Mouse (Mus musculus): ENCODE results near the gene Rnf169. TPM values are rescaled to one million over a fixed set of nuclear protein-coding genes. Genes with fewer than 3 reads are reported as not detected.
"Not testable (repeated sequence)": the region's sequence is repeated elsewhere in the genome, so short reads cannot be mapped to it uniquely, and the experiment has no call there.

Gene Rnf169
- polyA plus RNA-seq, 1 experiment from 2014 or later: 1.6 TPM

DNA sequence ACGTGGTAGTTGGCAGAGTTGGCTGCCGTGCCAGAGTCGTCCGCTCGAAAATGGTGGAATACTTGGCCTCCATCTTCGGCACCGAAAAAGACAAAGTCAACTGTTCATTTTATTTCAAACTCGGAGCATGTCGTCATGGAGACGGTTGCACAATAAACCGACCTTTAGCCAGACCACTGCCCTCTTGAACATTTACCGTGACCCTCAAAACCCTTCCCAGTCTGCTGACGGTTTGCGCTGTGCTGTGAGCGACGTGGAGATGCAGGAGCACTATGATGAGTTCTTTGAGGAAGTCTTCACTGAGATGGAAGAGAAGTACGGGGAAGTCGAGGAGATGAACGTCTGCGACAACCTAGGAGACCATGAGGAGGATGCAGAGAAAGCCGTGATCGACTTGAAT is 35.2 kb downstream of the Rnf169 start:
- H3K9ac ChIP-seq; ATAC-seq (ENCODE audit: insufficient read depth); H3K4me3 ChIP-seq (replicated peaks); H3K27me3 ChIP-seq; H3K4me2 ChIP-seq; H3K4me1 ChIP-seq (replicated peaks); H3K9me3 ChIP-seq (replicated peaks); H3K27ac ChIP-seq (replicated peaks): not testable (repeated sequence)
- peaks cover 72% of the 10 kb centered on the region for H3K36me3 ChIP-seq (replicated peaks)
- WGBS (ENCODE audit: insufficient replicate concordance): 81% methylated on average over 22 of the region's 22 CpGs

DNA sequence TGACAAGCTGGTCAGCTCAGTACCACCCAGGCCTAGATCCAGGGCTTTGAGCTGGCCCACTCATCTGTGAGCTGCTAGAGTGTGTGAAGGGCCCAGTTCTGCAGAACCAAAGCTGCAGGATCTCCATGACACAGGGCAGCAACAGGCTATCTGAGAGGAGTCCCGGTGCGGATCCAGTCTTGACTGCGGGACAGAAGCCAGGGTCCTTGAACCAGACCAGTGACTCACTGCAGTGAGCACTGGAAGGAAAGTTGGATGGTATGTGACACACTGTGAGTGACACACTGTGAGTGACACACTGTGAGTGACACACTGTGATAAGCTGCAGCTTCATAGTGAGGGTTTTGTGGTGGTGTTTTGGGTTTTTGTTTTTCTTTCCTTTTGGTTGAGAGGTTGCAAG is 35.7 kb downstream of the Rnf169 start:
- Histone ChIP-seq H3K4me3 (replicated peaks) (no peak overlapping the region), H3K4me2 (no peak overlapping the region), H3K9me3 (replicated peaks) (no peaks in the 10 kb centered on the region), H3K36me3 (replicated peaks) (peaks cover 73% of the 10 kb centered on the region), H3K27me3 (no peaks in the 10 kb centered on the region), H3K4me1 (replicated peaks) (no peaks in the 10 kb centered on the region), H3K9ac (no peak overlapping the region), H3K27ac (replicated peaks) (no peak overlapping the region)
- ATAC-seq (ENCODE audit: insufficient read depth): no peak
- WGBS (ENCODE audit: insufficient replicate concordance): 92% methylated on average over 3 of the region's 3 CpGs

GRCm38 (mm10) chr7:99940669-99941068 is 39.6 kb downstream of the Rnf169 start:
- no peak overlapping the region for H3K27ac ChIP-seq (replicated peaks)
- H3K9ac ChIP-seq: no peak overlapping the region
- no peaks in the 10 kb centered on the region for H3K9me3 ChIP-seq (replicated peaks)
- no peak overlapping the region for H3K4me3 ChIP-seq (replicated peaks)
- H3K4me1 ChIP-seq (replicated peaks): no peaks in the 10 kb centered on the region
- WGBS (ENCODE audit: insufficient replicate concordance): 90% methylated on average over 1 of the region's 1 CpGs
- peaks cover 61% of the 10 kb centered on the region for H3K36me3 ChIP-seq (replicated peaks)
- no peak overlapping the region for H3K4me2 ChIP-seq
- ATAC-seq (ENCODE audit: insufficient read depth): no peak
- no peaks in the 10 kb centered on the region for H3K27me3 ChIP-seq

DNA sequence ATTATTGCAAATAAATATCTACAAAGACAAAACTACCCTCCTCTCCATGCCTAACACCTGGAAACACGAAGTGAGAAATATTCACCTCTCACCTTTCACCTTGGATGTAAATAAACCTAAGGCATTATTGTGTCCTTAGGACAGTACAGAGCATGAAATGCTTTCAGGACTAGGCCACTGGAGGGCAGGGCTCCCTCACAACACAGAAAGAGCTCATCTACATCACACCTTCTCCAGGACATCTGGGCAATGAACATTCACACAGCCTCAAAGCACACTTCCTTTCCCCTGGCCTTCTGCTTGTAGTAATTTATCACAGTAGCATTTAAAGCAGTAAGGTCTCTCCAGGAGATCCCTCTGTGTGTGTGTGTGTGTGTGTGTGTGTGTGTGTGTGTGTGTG is 44.5 kb downstream of the Rnf169 start:
- Histone ChIP-seq H3K4me1 (replicated peaks) (no peaks in the 10 kb centered on the region), H3K4me3 (replicated peaks) (no peak overlapping the region), H3K27ac (replicated peaks) (no peak overlapping the region), H3K27me3 (no peaks in the 10 kb centered on the region), H3K9me3 (replicated peaks) (no peaks in the 10 kb centered on the region), H3K9ac (no peak overlapping the region), H3K36me3 (replicated peaks) (peaks cover 43% of the 10 kb centered on the region), H3K4me2 (no peak overlapping the region)
- ATAC-seq (ENCODE audit: insufficient read depth): no peak
- WGBS (ENCODE audit: insufficient replicate concordance): 65% methylated on average over 1 of the region's 1 CpGs

- Histone ChIP-seq H3K27ac (replicated peaks) (no peak overlapping the region), H3K4me3 (replicated peaks) (no peak overlapping the region), H3K4me1 (replicated peaks) (no peaks in the 10 kb centered on the region), H3K27me3 (no peaks in the 10 kb centered on the region), H3K9me3 (replicated peaks) (no peaks in the 10 kb centered on the region), H3K9ac (no peak overlapping the region), H3K36me3 (replicated peaks) (peaks cover 53% of the 10 kb centered on the region), H3K4me2 (no peak overlapping the region)
- 70% methylated on average over 10 of the region's 10 CpGs for WGBS (ENCODE audit: insufficient replicate concordance)
- no peak for ATAC-seq (ENCODE audit: insufficient read depth)
Measured at GRCm38 (mm10) chr7:99926916-99927714, 53.1 kb downstream of the Rnf169 start.

- no peak for ATAC-seq (ENCODE audit: insufficient read depth)
- Histone ChIP-seq H3K4me1 (replicated peaks) (peaks cover 8% of the 10 kb centered on the region; the same call in 1 of the 2 replicates), H3K27ac (replicated peaks) (no peak overlapping the region), H3K9ac (no peak overlapping the region), H3K4me3 (replicated peaks) (no peak overlapping the region), H3K36me3 (replicated peaks) (peaks cover 17% of the 10 kb centered on the region), H3K27me3 (peaks cover 42% of the 10 kb centered on the region), H3K9me3 (replicated peaks) (no peaks in the 10 kb centered on the region), H3K4me2 (no peak overlapping the region)
- WGBS (ENCODE audit: insufficient replicate concordance): 50% methylated on average over 2 of the region's 2 CpGs
Measured at GRCm38 (mm10) chr7:99920416-99920815, 59.8 kb downstream of the Rnf169 start.

DNA sequence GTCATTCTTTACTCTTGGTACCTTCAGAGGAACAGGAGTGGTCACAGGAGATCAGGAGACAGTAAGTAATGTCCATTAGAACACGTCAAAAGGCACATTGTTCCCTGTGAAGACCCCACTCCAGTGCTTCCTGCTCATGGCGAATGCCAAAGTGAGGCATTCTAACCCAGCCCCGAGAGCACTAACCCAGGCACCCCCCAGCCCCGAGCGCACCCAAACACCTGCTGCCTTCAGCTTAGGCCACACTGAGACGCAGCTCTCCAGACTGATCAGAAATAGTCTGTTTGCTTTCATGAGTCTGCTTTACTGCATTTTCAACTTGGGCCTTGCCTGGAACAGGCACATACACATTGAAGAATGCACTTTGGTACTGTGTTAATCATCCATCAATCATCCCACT is 60.3 kb downstream of the Rnf169 start:
- no peak for ATAC-seq (ENCODE audit: insufficient read depth)
- WGBS (ENCODE audit: insufficient replicate concordance): 78% methylated on average over 6 of the region's 6 CpGs
- Histone ChIP-seq H3K27ac (replicated peaks) (no peak overlapping the region), H3K36me3 (replicated peaks) (peaks cover 13% of the 10 kb centered on the region), H3K4me3 (replicated peaks) (no peak overlapping the region), H3K9ac (no peak overlapping the region), H3K4me1 (replicated peaks) (peaks cover 8% of the 10 kb centered on the region; the same call in 1 of the 2 replicates), H3K27me3 (peaks cover 46% of the 10 kb centered on the region), H3K4me2 (no peak overlapping the region), H3K9me3 (replicated peaks) (no peaks in the 10 kb centered on the region)

DNA sequence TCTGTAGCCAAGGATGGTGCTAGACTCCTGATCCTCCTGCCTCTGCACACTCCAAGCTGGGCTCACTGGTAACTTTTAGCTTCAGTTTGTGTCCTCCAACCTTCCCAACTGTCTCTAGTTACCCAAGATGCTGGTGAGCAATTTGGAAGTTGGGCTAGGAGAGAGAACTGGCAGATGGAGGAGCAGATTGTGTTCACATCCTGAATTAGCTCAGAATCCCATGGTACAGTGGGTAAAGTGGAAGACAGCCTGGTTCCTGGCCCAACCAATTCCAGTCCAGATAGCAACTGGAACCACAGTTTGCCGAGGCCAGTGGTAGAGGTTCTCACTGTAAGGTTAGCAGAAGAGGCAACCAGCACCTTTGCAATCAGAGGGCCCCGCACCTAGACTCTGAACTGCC is 61.1 kb downstream of the Rnf169 start:
- WGBS (ENCODE audit: insufficient replicate concordance): 65% methylated on average over 2 of the region's 2 CpGs
- Histone ChIP-seq H3K4me2 (no peak overlapping the region), H3K27ac (replicated peaks) (no peak overlapping the region), H3K9ac (no peak overlapping the region), H3K4me1 (replicated peaks) (peaks cover 8% of the 10 kb centered on the region; the same call in 1 of the 2 replicates), H3K9me3 (replicated peaks) (no peaks in the 10 kb centered on the region), H3K27me3 (peaks cover 53% of the 10 kb centered on the region), H3K4me3 (replicated peaks) (no peak overlapping the region), H3K36me3 (replicated peaks) (peaks cover 5% of the 10 kb centered on the region)
- no peak for ATAC-seq (ENCODE audit: insufficient read depth)

DNA sequence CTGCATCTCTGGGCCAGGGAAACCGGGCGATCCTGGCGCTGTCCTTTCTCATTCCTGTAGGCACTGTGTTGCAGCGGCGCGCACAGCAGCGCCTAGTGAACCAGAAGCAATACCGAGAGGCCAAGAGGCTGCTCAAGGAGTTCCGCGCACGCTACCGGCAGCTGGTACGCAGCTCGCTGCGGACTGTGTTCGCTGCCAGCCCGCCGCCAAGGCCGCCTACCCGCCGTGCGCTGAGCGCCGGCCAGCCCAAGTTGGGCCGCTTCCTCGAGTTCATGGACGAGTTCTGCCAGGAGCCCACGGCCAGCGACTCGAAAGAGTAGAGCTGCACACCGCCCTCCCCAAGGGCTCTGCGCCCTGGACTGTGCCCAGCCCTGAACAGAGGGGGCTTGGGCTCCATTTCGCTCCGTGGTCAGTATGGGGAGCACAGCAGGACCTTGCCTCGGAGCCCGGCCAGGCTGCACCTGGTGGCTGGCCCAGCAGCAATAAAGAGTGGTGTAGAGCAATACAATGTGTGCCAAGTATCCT is 62.9 kb downstream of the Rnf169 start:
- H3K27me3 ChIP-seq: peaks cover 53% of the 10 kb centered on the region
- peak overlapping the region; percentile 35 for H3K4me3 ChIP-seq (replicated peaks)
- peaks cover 8% of the 10 kb centered on the region; the same call in 1 of the 2 replicates for H3K4me1 ChIP-seq (replicated peaks)
- H3K27ac ChIP-seq (replicated peaks): no peak overlapping the region
- no peaks in the 10 kb centered on the region for H3K36me3 ChIP-seq (replicated peaks)
- H3K4me2 ChIP-seq: peak overlapping the region; percentile 59
- WGBS (ENCODE audit: insufficient replicate concordance): 2% methylated on average over 36 of the region's 36 CpGs
- no peak overlapping the region for H3K9ac ChIP-seq
- ATAC-seq (ENCODE audit: insufficient read depth): no peak
- no peaks in the 10 kb centered on the region for H3K9me3 ChIP-seq (replicated peaks)

DNA sequence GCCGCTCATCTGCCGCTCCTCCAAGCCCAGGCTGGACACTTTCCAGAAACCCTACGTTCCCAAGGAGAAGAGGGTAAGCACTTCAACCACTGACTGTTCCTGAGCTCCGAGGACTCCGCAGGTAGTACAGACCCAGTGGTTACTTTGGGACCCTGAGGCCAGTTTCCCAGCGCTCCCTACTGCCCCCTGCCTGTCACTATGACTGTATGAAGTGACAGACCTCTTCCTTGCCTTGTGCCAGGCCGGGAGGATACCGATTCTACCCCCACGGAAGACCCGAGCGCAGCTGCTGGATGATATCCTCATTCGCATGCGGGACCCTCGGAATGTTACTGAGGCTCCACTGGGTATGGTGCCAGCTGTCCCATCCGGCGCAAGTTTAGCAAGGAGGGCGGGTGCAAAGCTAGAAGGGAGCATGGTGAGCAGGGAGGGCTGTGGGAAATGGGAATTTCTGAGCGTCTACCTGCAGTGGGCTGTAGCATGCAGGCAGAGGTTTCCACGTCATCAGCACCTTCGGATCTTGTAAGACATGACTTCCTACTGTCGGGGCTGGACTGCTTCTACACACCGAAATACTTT is 63.4 kb downstream of the Rnf169 start:
- WGBS (ENCODE audit: insufficient replicate concordance): 6% methylated on average over 22 of the region's 22 CpGs
- Histone ChIP-seq H3K36me3 (replicated peaks) (no peaks in the 10 kb centered on the region), H3K4me1 (replicated peaks) (peaks cover 8% of the 10 kb centered on the region; the same call in 1 of the 2 replicates), H3K4me3 (replicated peaks) (peak overlapping the region; percentile 35), H3K9me3 (replicated peaks) (no peaks in the 10 kb centered on the region), H3K27ac (replicated peaks) (no peak overlapping the region), H3K27me3 (peaks cover 53% of the 10 kb centered on the region), H3K9ac (no peak overlapping the region), H3K4me2 (peak overlapping the region; percentile 59)
- no peak for ATAC-seq (ENCODE audit: insufficient read depth)

- ATAC-seq (ENCODE audit: insufficient read depth): no peak
- Histone ChIP-seq H3K4me1 (replicated peaks) (peaks cover 8% of the 10 kb centered on the region; the same call in 1 of the 2 replicates), H3K27ac (replicated peaks) (no peak overlapping the region), H3K4me3 (replicated peaks) (no peak overlapping the region), H3K9ac (no peak overlapping the region), H3K36me3 (replicated peaks) (no peaks in the 10 kb centered on the region), H3K4me2 (no peak overlapping the region), H3K9me3 (replicated peaks) (no peaks in the 10 kb centered on the region), H3K27me3 (peaks cover 53% of the 10 kb centered on the region)
- WGBS (ENCODE audit: insufficient replicate concordance): 41% methylated on average over 2 of the region's 2 CpGs
Measured at GRCm38 (mm10) chr7:99915511-99915910, 64.7 kb downstream of the Rnf169 start.
